Mouse (Mus musculus) kidney, postnatal 4 days (tissue): ENCODE results near the gene Ppp2r1b.
"Not testable (repeated sequence)": the region's sequence is repeated elsewhere in the genome, so short reads cannot be mapped to it uniquely, and the experiment has no call there.

ENCODE experiments used
- DNase-seq, 2 experiments: peaks; one replicate each; pipeline ENCODE4 v3.0.0; 2021; ENCODE audit warnings: mixed read lengths in 2 of 2

The Ppp2r1b gene

GRCm38 (mm10) chr9:50845081-50845480 is at the start of gene Ppp2r1b:
Gene Ppp2r1b (plus strand): TSS chr9:50845301.
- DNase-seq: no peak

GRCm38 (mm10) chr9:50796776-50797175 is 48.3 kb upstream of the Ppp2r1b start:
- no peak for DNase-seq

- DNase-seq: no peak
Observed at GRCm38 (mm10) chr9:50797641-50798040, 47.5 kb upstream of the Ppp2r1b start.

GRCm38 (mm10) chr9:50798368-50798767 is 46.7 kb upstream of the Ppp2r1b start:
- DNase-seq: no peak

GRCm38 (mm10) chr9:50800985-50801384 is 44.1 kb upstream of the Ppp2r1b start:
- DNase-seq: peak; percentile 41 to 51

- no peak for DNase-seq
Observed at GRCm38 (mm10) chr9:50803055-50803671, 41.9 kb upstream of the Ppp2r1b start.

- DNase-seq: no peak
Observed at GRCm38 (mm10) chr9:50808471-50808870, 36.6 kb upstream of the Ppp2r1b start.

GRCm38 (mm10) chr9:50809146-50809545 is 36.0 kb upstream of the Ppp2r1b start:
- no peak for DNase-seq

GRCm38 (mm10) chr9:50811187-50811586 is 33.9 kb upstream of the Ppp2r1b start:
- no peak for DNase-seq

GRCm38 (mm10) chr9:50811746-50812145 is 33.4 kb upstream of the Ppp2r1b start:
- no peak for DNase-seq

- DNase-seq: no peak
Observed at GRCm38 (mm10) chr9:50813796-50814195, 31.3 kb upstream of the Ppp2r1b start.

GRCm38 (mm10) chr9:50815666-50816065 is 29.4 kb upstream of the Ppp2r1b start:
- no peak for DNase-seq

GRCm38 (mm10) chr9:50816512-50816911 is 28.6 kb upstream of the Ppp2r1b start:
- no peak for DNase-seq

GRCm38 (mm10) chr9:50818050-50818449 is 27.1 kb upstream of the Ppp2r1b start:
- DNase-seq: no peak

GRCm38 (mm10) chr9:50819716-50820115 is 25.4 kb upstream of the Ppp2r1b start:
- DNase-seq: no peak

GRCm38 (mm10) chr9:50821651-50822050 is 23.4 kb upstream of the Ppp2r1b start:
- no peak for DNase-seq

GRCm38 (mm10) chr9:50822216-50822615 is 22.9 kb upstream of the Ppp2r1b start:
- DNase-seq: no peak

GRCm38 (mm10) chr9:50823779-50824453 is 21.2 kb upstream of the Ppp2r1b start:
- no peak for DNase-seq

GRCm38 (mm10) chr9:50831514-50831913 is 13.6 kb upstream of the Ppp2r1b start:
- DNase-seq: no peak

- no peak for DNase-seq
Observed at GRCm38 (mm10) chr9:50832162-50832561, 12.9 kb upstream of the Ppp2r1b start.

GRCm38 (mm10) chr9:50832582-50832981 is 12.5 kb upstream of the Ppp2r1b start:
- not testable (repeated sequence) for DNase-seq

- no peak for DNase-seq
Observed at GRCm38 (mm10) chr9:50833786-50834185, 11.3 kb upstream of the Ppp2r1b start.

GRCm38 (mm10) chr9:50835068-50835705 is 9.9 kb upstream of the Ppp2r1b start:
- no peak for DNase-seq

- DNase-seq: no peak
Observed at GRCm38 (mm10) chr9:50836097-50836496, 9.0 kb upstream of the Ppp2r1b start.
